Mouse (Mus musculus) ovary, adult 2 months (tissue): ENCODE results near the gene Olfr654. TPM values are rescaled to one million over a fixed set of nuclear protein-coding genes. Genes with fewer than 3 reads are reported as not detected.

Experiments
- polyA plus RNA-seq: library from polyadenylated mRNA; depleted of rRNA; stranded (reverse); fragments of >200 nt; gene quantifications from 2 replicates; pipeline ENCODE4 v1.2.3, GENCODE M21; 2012; rRNA removed

Gene Olfr654
- not detected in 2 replicates for polyA plus RNA-seq

DNA sequence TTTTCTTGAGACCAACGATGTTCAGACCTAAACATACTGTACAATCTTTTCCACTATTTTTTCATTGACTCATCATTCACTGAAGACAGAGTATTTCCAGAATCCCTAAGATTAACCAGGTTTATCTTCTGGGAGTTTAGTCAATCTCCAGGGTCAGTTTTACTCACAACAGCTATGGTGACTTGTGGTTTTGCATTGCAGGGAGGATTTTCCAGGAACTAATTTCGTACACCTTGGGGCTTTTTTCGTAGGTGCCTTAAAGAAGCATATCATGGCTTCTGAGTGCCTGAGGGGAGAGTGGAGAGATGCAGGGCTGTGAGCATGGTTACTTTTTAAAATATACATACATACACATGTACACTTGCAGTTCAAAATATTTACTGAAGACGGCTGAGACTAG is at the start of gene Olfr654:
Olfr654 (plus strand) TSS at position 301 of the 400 bp plus-strand sequence.

DNA sequence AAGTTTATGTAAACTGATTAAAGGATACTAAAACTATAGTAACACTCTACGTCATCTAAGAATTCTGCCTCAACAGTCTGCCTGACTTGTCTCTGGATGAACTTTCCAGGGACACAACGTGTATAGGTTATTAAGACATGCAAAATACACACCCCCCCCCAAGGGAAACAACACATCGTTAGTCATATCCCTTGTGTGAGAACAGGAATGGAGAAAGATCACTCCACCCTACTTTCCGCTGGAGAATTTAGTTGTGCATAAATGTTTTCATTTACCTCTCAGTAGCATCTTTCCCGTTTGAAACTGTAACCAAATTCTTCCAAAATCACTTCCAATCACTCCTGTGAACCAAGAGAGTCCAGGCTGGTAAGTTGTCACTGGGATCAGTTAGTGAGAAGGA is 37.0 kb upstream of the Olfr654 start, which contains the start of gene Olfr651:
Olfr651 (plus strand) TSS at position 301 of the 400 bp plus-strand sequence.

DNA sequence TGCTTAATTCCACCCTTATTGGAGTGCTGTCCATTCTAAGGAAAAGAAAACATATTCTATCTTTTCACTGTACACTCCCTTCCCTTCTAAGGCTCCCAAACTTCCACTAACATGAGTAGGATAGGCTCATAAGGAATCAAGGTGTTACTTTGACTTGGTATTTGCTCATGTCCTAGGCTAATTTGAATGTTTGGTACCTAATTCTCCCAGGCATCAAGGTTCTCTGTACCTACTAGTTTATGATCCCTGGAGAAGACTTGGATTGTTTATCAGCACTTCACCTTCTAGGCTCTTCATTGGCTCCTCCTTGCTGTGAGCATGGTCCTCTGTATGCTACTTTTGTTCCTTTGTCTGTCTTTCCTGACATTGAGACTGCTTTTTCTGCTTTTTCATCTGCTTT is 26.2 kb upstream of the Olfr654 start, which contains the start of gene Olfr652:
Olfr652 (plus strand) TSS at position 301 of the 400 bp plus-strand sequence.

DNA sequence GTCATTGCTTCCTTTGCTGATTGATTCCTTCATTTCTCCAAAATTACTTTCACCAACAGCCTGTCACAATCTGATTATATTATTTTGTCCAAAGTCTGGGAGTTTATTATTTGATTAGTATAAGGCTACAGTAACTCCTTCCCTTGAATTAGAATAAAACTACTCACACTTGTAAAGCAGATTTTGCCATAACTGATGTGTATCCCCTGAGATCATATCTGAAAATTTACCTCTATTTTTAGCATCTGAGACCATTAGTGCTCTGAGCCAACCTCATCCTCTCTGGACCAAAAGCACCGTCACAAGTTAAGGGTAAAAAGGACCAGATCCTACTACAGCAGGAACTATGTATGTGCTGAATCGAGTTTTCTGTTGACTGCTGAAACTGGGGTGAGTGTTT is 9.8 kb upstream of the Olfr654 start, which contains the start of gene Olfr653:
Olfr653 (plus strand) TSS at position 301 of the 400 bp plus-strand sequence.

DNA sequence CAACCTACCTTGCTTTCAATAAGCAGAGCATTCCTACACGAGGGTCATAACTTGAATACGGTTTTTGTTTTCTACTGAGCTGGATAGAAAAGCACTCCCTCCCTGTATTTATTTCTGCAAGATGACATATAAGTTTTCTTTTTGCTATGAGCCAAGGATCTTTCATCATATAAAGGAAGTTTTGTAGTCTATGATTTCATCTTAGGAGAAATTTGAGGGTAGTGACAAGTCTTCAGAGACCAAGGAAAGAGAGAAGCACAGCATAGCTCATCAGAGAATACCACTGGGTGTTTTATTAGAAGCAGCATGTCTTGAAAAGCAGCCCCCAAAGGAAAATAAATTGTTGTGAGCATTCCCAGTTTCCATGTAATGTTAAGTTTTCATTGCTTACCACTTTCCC is 14.9 kb downstream of the Olfr654 start, which contains the start of gene Olfr655:
Olfr655 (minus strand) TSS at position 101 of the 400 bp plus-strand sequence.

DNA sequence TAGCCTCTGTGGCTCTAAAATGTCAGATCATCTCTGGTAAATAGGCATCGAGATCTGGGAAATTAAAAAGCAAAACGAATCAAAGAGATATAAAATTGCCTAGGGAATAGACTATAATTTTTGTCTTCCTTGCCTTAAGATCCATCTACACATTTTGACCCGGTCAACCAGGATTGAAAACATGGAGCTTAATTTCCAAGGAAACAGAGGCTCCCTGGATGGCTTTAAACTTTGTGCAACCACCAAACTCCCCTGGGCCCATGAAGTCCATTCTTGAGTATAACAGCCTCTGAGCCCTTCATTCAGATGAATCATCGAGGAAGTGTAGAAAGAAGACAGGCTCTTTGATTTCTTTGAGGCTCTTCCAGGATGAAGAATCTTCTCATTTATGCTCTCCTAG is 26.8 kb downstream of the Olfr654 start, which contains the start of gene Olfr656:
Olfr656 (plus strand) TSS at position 301 of the 400 bp plus-strand sequence.

DNA sequence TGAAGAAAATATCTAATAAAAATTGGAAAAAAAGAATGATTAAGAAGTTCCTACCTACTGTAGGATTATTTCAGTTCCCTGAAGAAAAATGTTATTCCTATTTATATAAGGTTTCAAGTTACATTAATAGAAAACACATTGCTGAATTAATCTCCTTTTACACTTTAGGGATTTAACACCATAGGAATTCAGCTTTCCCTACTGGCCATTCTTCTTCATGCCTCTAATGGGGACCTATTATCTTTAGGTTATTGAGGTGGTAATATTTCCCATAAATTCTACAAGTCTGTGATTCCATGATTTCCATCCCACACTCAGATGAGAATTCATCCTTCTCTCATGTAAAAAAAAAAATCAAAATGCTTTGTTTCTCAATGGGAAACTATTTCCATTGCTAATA is 37.7 kb downstream of the Olfr654 start, which contains the start of gene Olfr657:
Olfr657 (plus strand) TSS at position 301 of the 400 bp plus-strand sequence.

Other genes starting within 250 kb of the Olfr654 start
- 1.9 and 2.0 TPM in 2 replicates for gene Trim12c, start 233.7 kb upstream of the Olfr654 start, polyA plus RNA-seq
- gene Trim30b, start 217.1 kb upstream of the Olfr654 start, polyA plus RNA-seq = 0.02 and 0.03 TPM in 2 replicates
- not detected in 2 replicates for gene Trim30c, start 186.2 kb upstream of the Olfr654 start, polyA plus RNA-seq
- 1.5 and 2.3 TPM in 2 replicates for gene Trim30a, start 121.8 kb upstream of the Olfr654 start, polyA plus RNA-seq
- gene Trim30d, start 79.2 kb upstream of the Olfr654 start, polyA plus RNA-seq = 1.5 and 2.5 TPM in 2 replicates
- not detected in 2 replicates for gene Olfr651, start 36.9 kb upstream of the Olfr654 start, polyA plus RNA-seq
- gene Olfr652, start 26.1 kb upstream of the Olfr654 start, polyA plus RNA-seq = not detected in 2 replicates
- not detected in 2 replicates for gene Olfr653, start 9.7 kb upstream of the Olfr654 start, polyA plus RNA-seq
- not detected in 2 replicates for gene Olfr655, start 14.8 kb downstream of the Olfr654 start, polyA plus RNA-seq
- not detected in 2 replicates for gene Olfr656, start 26.9 kb downstream of the Olfr654 start, polyA plus RNA-seq
- gene Olfr657, start 37.8 kb downstream of the Olfr654 start, polyA plus RNA-seq = not detected in 2 replicates
- gene Olfr658, start 60.3 kb downstream of the Olfr654 start, polyA plus RNA-seq = not detected in 2 replicates
- gene Olfr659, start 79.7 kb downstream of the Olfr654 start, polyA plus RNA-seq = not detected in 2 replicates
- not detected in 2 replicates for gene Olfr661, start 99.5 kb downstream of the Olfr654 start, polyA plus RNA-seq
- not detected in 2 replicates for gene Usp17le, start 190.4 kb downstream of the Olfr654 start, polyA plus RNA-seq